ENCODE assay signal across 8 mouse cellular contexts in the genomic region with DNA sequence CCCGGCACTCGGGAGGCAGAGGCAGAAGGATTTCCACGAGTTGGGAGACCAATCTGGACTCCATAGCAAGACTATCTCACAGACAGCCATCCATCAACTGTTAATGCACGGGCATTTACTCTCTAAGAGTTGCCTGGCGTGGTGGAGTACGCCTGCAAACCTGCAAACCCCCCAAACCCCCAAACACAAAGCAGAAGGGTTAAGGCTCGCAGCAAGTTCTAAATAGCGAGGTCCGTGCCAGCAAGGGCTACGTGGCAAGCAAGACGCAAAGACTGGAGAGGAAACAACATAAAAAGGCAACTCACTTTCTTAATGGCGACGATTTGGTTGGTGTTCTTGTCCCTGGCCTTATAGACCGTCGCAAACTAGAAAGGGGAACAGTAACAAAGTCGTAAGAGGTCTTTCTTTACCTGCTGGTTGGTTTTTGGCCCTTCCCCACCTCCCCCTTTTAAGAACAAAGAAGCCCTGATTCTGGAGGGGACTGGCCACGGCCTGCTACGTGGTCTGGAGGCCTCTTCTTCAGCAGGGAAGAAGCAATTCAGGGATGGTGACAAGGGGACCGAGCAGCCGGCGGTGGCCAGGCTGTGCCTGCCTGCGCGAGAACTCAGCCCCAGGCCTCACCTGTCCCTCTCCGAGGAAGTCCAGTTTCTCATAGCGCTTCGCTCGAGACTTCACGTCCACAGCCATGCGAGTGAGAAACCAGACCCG. TPM values are rescaled to one million over a fixed set of nuclear protein-coding genes. Genes with fewer than 3 reads are reported as not detected.
DNase-seq lines count a peak whose midpoint lies in the region; ATAC-seq lines count a peak whose summit lies in the region.

No protein-coding gene starts in this region.

- no peaks in the 10 kb centered on the region for H3K9me3 ChIP-seq in lung, embryonic 15.5 days
- no peaks in the 10 kb centered on the region for H3K9me3 ChIP-seq in forebrain, embryonic 15.5 days
- H3K9me3 ChIP-seq in kidney, embryonic 16.5 days (ENCODE audit: low read length): no peaks in the 10 kb centered on the region
- H3K9me3 ChIP-seq in midbrain, embryonic 11.5 days (ENCODE audit: control insufficient read depth, low read length): no peaks in the 10 kb centered on the region

- no peaks in the 10 kb centered on the region for H3K27me3 ChIP-seq in lung, embryonic 15.5 days
- H3K27me3 ChIP-seq in forebrain, embryonic 15.5 days: no peaks in the 10 kb centered on the region
- no peaks in the 10 kb centered on the region for H3K27me3 ChIP-seq in kidney, embryonic 16.5 days (ENCODE audit: insufficient read depth, low read length)
- H3K27me3 ChIP-seq in midbrain, embryonic 11.5 days (ENCODE audit: control insufficient read depth, insufficient read depth, low read length): no peaks in the 10 kb centered on the region

- under 1% methylated on average over 30 of the region's 30 CpGs for WGBS in lung, embryonic 15.5 days
- WGBS in forebrain, embryonic 15.5 days: 2% methylated on average over 30 of the region's 30 CpGs
- under 1% methylated on average over 30 of the region's 30 CpGs for WGBS in kidney, embryonic 16.5 days
- 2% methylated on average over 30 of the region's 30 CpGs for WGBS in midbrain, embryonic 11.5 days

- H3K4me3 ChIP-seq in lung, embryonic 15.5 days: peak overlapping the region; percentile 68
- peak overlapping the region; percentile 84 for H3K4me3 ChIP-seq in forebrain, embryonic 15.5 days
- H3K4me3 ChIP-seq in kidney, embryonic 16.5 days (ENCODE audit: low read length): peak overlapping the region; percentile 69
- peak overlapping the region; percentile 87 for H3K4me3 ChIP-seq in midbrain, embryonic 11.5 days (ENCODE audit: low read depth, low read length)

- H3K4me2 ChIP-seq in lung, embryonic 15.5 days: peak overlapping the region; percentile 63
- H3K4me2 ChIP-seq in forebrain, embryonic 15.5 days (replicated peaks): peak overlapping the region; percentile 75
- peak overlapping the region; percentile 79 for H3K4me2 ChIP-seq in kidney, embryonic 16.5 days (replicated peaks; ENCODE audit: low read depth, low read length)
- H3K4me2 ChIP-seq in midbrain, embryonic 11.5 days: peak overlapping the region; percentile 59

- H3K36me3 ChIP-seq in lung, embryonic 15.5 days: peaks cover 23% of the 10 kb centered on the region
- peaks cover 13% of the 10 kb centered on the region; the same call in 1 of the 2 replicates for H3K36me3 ChIP-seq in forebrain, embryonic 15.5 days
- peaks cover 18% of the 10 kb centered on the region for H3K36me3 ChIP-seq in kidney, embryonic 16.5 days (ENCODE audit: insufficient read depth, low read length)
- H3K36me3 ChIP-seq in midbrain, embryonic 11.5 days (ENCODE audit: control insufficient read depth, insufficient read depth, low read length): peaks cover 6% of the 10 kb centered on the region; the same call in 1 of the 2 replicates

- DNase-seq in lung, postnatal 36 days: no peak
- peak; percentile 10 for DNase-seq in brain, embryonic 18.5 days (ENCODE audit: low read depth, low spot score)
- DNase-seq in midbrain, embryonic 11.5 days (ENCODE audit: low spot score, missing footprints): no peak
- DNase-seq in layer of hippocampus, adult 11-12 months (ENCODE audit: low spot score): no peak
- no peak for DNase-seq in frontal cortex, postnatal 10 days (ENCODE audit: low spot score in 2 of 2)

- H3K9ac ChIP-seq in lung, embryonic 15.5 days: peak overlapping the region; percentile 80
- peak overlapping the region; percentile 83 for H3K9ac ChIP-seq in forebrain, embryonic 15.5 days (replicated peaks)
- H3K9ac ChIP-seq in kidney, embryonic 16.5 days (replicated peaks; ENCODE audit: low read length): peak overlapping the region; percentile 91
- H3K9ac ChIP-seq in midbrain, embryonic 11.5 days (ENCODE audit: low read length): peak overlapping the region; percentile 89

- H3K27ac ChIP-seq in lung, embryonic 15.5 days: peak overlapping the region; percentile 95
- peak overlapping the region; percentile 87 for H3K27ac ChIP-seq in forebrain, embryonic 15.5 days (replicated peaks)
- peak overlapping the region; percentile 93 for H3K27ac ChIP-seq in kidney, embryonic 16.5 days (ENCODE audit: low read length)
- H3K27ac ChIP-seq in midbrain, embryonic 11.5 days (ENCODE audit: low read depth, low read length): peak overlapping the region; percentile 63

- H3K4me1 ChIP-seq in lung, embryonic 15.5 days: peaks cover 16% of the 10 kb centered on the region
- H3K4me1 ChIP-seq in forebrain, embryonic 15.5 days: peaks cover 22% of the 10 kb centered on the region
- H3K4me1 ChIP-seq in kidney, embryonic 16.5 days (ENCODE audit: insufficient read depth, low read length): peaks cover 12% of the 10 kb centered on the region
- H3K4me1 ChIP-seq in midbrain, embryonic 11.5 days (ENCODE audit: control insufficient read depth, insufficient read depth, low read length): peaks cover 6% of the 10 kb centered on the region; the same call in 1 of the 2 replicates

- no peak for ATAC-seq in lung, embryonic 15.5 days (ENCODE audit: borderline replicate concordance, extremely low read depth, low FRiP score, low TSS enrichment)
- peak; percentile 92 for ATAC-seq in forebrain, embryonic 15.5 days (replicated peaks)
- peak; percentile 8; the same call in 1 of the 2 replicates for ATAC-seq in kidney, embryonic 16.5 days (ENCODE audit: low FRiP score, low TSS enrichment)
- no peak for ATAC-seq in midbrain, embryonic 11.5 days (ENCODE audit: low FRiP score)

RNA-seq across cellular contexts. Expression of a gene that starts 0.4 kb away (rescaled TPM):
- 94.2 and 101 TPM in 2 replicates for polyA plus RNA-seq in lung, embryonic 15.5 days (2015; fragmentation: Nextera tagmentation; extraction: Ambion mirVana)
- 55.0 and 56.2 TPM in 2 replicates for polyA plus RNA-seq in forebrain, embryonic 15.5 days (2015; fragmentation: Nextera tagmentation; extraction: Ambion mirVana)
- polyA plus RNA-seq in kidney, embryonic 16.5 days (2015; fragmentation: Nextera tagmentation; extraction: Ambion mirVana): 102 and 103 TPM in 2 replicates
- polyA plus RNA-seq in midbrain, embryonic 11.5 days (2014; fragmentation: Nextera tagmentation; extraction: Ambion mirVana): 66.3 and 68.4 TPM in 2 replicates

RNA-seq across cellular contexts. Expression of a gene that starts 14.2 kb away (rescaled TPM):
- polyA plus RNA-seq in lung, embryonic 15.5 days (2015; fragmentation: Nextera tagmentation; extraction: Ambion mirVana): 167 and 169 TPM in 2 replicates
- 111 and 119 TPM in 2 replicates for polyA plus RNA-seq in forebrain, embryonic 15.5 days (2015; fragmentation: Nextera tagmentation; extraction: Ambion mirVana)
- 171 and 174 TPM in 2 replicates for polyA plus RNA-seq in kidney, embryonic 16.5 days (2015; fragmentation: Nextera tagmentation; extraction: Ambion mirVana)
- 143 and 153 TPM in 2 replicates for polyA plus RNA-seq in midbrain, embryonic 11.5 days (2014; fragmentation: Nextera tagmentation; extraction: Ambion mirVana)

RNA-seq across cellular contexts. Expression of a gene that starts 45.4 kb away (rescaled TPM):
- polyA plus RNA-seq in lung, embryonic 15.5 days (2015; fragmentation: Nextera tagmentation; extraction: Ambion mirVana): 37.4 and 38.1 TPM in 2 replicates
- 16.2 and 16.3 TPM in 2 replicates for polyA plus RNA-seq in forebrain, embryonic 15.5 days (2015; fragmentation: Nextera tagmentation; extraction: Ambion mirVana)
- 35.6 and 39.8 TPM in 2 replicates for polyA plus RNA-seq in kidney, embryonic 16.5 days (2015; fragmentation: Nextera tagmentation; extraction: Ambion mirVana)
- polyA plus RNA-seq in midbrain, embryonic 11.5 days (2014; fragmentation: Nextera tagmentation; extraction: Ambion mirVana): 56.2 and 60.8 TPM in 2 replicates

RNA-seq across cellular contexts. Expression of a gene that starts 56.1 kb away (rescaled TPM):
- 291 and 295 TPM in 2 replicates for polyA plus RNA-seq in lung, embryonic 15.5 days (2015; fragmentation: Nextera tagmentation; extraction: Ambion mirVana)
- 128 and 144 TPM in 2 replicates for polyA plus RNA-seq in forebrain, embryonic 15.5 days (2015; fragmentation: Nextera tagmentation; extraction: Ambion mirVana)
- polyA plus RNA-seq in kidney, embryonic 16.5 days (2015; fragmentation: Nextera tagmentation; extraction: Ambion mirVana): 269 and 273 TPM in 2 replicates
- polyA plus RNA-seq in midbrain, embryonic 11.5 days (2014; fragmentation: Nextera tagmentation; extraction: Ambion mirVana): 415 and 420 TPM in 2 replicates

Comparison
In these comparisons a context has a peak if more than half of its experiments do, and no peak if none do; other contexts are left out.
1. ATAC-seq: peak in forebrain, embryonic 15.5 days (single experiment) and kidney, embryonic 16.5 days (single experiment); none in lung, embryonic 15.5 days (single experiment) and midbrain, embryonic 11.5 days (single experiment).
2. Peak in every context shown above with its lines, with median percentiles within 50 percentile points of each other: H3K27ac ChIP-seq, H3K4me2 ChIP-seq, H3K4me3 ChIP-seq and H3K9ac ChIP-seq.